ENCODE assay signal across 22 mouse cellular contexts in the genomic region with DNA sequence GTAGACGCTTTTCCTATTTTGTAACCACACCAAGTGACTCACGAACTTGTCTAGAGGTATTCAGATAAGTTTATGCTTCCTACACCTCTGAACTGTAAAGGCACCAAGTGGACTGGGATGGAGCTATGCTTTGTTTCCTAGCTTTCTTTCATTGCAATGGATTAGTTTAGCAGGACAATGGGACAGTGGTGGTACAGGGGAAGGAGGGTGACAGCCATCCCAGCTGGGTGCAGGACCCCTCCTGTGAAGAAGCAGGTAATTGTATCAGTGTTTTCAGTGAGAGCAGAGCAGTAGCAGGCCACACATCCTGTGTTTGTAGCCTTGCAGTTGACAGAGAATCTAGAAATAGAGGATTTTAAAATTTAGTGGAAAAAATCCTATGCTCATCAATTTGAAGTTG. TPM values are rescaled to one million over a fixed set of nuclear protein-coding genes. Genes with fewer than 3 reads are reported as not detected.
"Had no signal": no experiment of that assay in that cellular context is flagged by ENCODE, and none has a peak within 500 bp of the region (broad histone marks: within the 10 kb centered on the region; RNA-seq: fewer than 3 reads in every experiment).

No protein-coding gene starts in this region.

- H3K9ac ChIP-seq: heart, embryonic 12.5 days; hindbrain, embryonic 12.5 days; hindbrain, embryonic 14.5 days; intestine, embryonic 15.5 days; limb, embryonic 13.5 days; limb, embryonic 15.5 days; liver, embryonic 12.5 days; liver, embryonic 14.5 days had no signal

- H3K9me3 ChIP-seq: heart, embryonic 10.5 days; heart, embryonic 12.5 days; hindbrain, embryonic 10.5 days; hindbrain, embryonic 12.5 days; intestine, embryonic 15.5 days; limb, embryonic 13.5 days; limb, embryonic 15.5 days; liver, embryonic 12.5 days had no signal

- H3K27ac ChIP-seq: gastrocnemius, adult 2 months; heart, embryonic 10.5 days; hindbrain, embryonic 10.5 days; hindbrain, embryonic 12.5 days; hindbrain, embryonic 14.5 days; intestine, embryonic 15.5 days; left cerebral cortex, adult 2 months; limb, embryonic 13.5 days; limb, embryonic 15.5 days; liver, embryonic 12.5 days; liver, embryonic 14.5 days had no signal

- H3K4me1 ChIP-seq: liver, embryonic 12.5 days had no signal

- H3K36me3 ChIP-seq: heart, embryonic 10.5 days; heart, embryonic 12.5 days; hindbrain, embryonic 10.5 days; hindbrain, embryonic 12.5 days; intestine, embryonic 15.5 days; limb, embryonic 13.5 days; limb, embryonic 15.5 days; liver, embryonic 12.5 days had no signal

- DNase-seq: gastrocnemius, adult 2 months; gastrocnemius, postnatal 10 days; gastrocnemius, postnatal 25 days; heart, postnatal 10 days; heart, postnatal 4 days; kidney, adult 18-20 months; kidney, adult 8-10 months; kidney, postnatal 10 days; kidney, postnatal 25 days; kidney, postnatal 4 days had no signal

- H3K4me3 ChIP-seq: gastrocnemius, adult 2 months; heart, embryonic 10.5 days; heart, embryonic 12.5 days; hindbrain, embryonic 10.5 days; hindbrain, embryonic 12.5 days; intestine, embryonic 15.5 days; left cerebral cortex, adult 2 months; limb, embryonic 13.5 days; limb, embryonic 15.5 days; liver, embryonic 12.5 days had no signal

- H3K27me3 ChIP-seq: limb, embryonic 13.5 days; limb, embryonic 15.5 days had no signal

RNA-seq across cellular contexts. Expression of a gene that starts 34.0 kb away (rescaled TPM):
- total RNA-seq: granulocyte monocyte progenitor cell, adult 5-6 weeks had no signal
